Mouse (Mus musculus): Measurements from ENCODE around the gene Slit3. TPM values are rescaled to one million over a fixed set of nuclear protein-coding genes. Genes with fewer than 3 reads are reported as not detected.

Gene Slit3
- polyA plus RNA-seq, 1 experiment from 2014 or later = 5.9 TPM

DNA sequence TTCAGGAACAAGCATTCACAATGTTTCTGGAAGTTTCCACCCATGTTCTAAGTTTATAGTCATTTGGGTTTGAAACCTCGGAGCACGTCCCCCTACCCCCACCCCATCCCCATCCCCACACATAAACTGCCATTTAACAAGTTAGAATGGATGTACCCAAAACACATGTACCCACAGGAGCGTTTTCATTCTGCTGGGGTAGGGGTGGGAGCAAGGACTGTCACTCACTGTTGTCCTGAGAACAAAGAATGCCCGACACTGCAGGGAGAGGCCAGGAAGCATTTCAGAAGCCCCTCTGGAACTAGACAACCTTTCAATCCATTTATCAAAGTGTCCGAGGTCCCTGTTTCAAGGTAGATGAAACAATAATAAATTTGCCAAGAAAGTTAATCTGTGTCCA, 383.0 kb downstream of the Slit3 start:
- no peaks in the 10 kb centered on the region; the same call in 1 of the 2 replicates for H3K4me1 ChIP-seq (ENCODE audit: control insufficient read depth, insufficient read depth, low read length)
- WGBS = 51% methylated on average over 5 of the region's 5 CpGs

DNA sequence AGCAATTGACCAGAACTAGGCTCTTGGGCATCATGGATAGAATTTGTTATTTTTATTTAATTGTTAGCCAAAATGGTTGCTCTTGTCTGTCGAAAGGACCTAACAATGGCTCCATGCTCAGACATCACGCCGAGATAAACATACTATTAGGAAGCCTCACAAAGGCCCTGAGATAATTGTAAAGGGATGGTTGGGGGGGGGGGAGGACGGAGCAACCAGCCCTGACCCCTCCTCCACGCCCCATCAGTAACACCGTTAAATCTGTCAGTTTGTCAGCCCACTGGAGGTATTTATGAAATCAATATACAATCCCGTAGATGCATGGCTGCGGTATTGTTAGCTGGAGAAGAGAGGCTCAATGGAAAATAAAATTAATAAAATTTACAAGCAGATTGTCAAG, 383.9 kb downstream of the Slit3 start:
- no peaks in the 10 kb centered on the region for H3K9me3 ChIP-seq (ENCODE audit: control insufficient read depth, low read length)
- H3K27me3 ChIP-seq (replicated peaks; ENCODE audit: control insufficient read depth, insufficient read depth, low read length) = no peaks in the 10 kb centered on the region
- H3K4me3 ChIP-seq (ENCODE audit: low read length) = no peak overlapping the region
- no peaks in the 10 kb centered on the region for H3K36me3 ChIP-seq (ENCODE audit: control insufficient read depth, insufficient read depth, low read length)
- H3K4me2 ChIP-seq (ENCODE audit: low read depth, low read length) = no peak overlapping the region
- 55% methylated on average over 8 of the region's 8 CpGs for WGBS
- H3K9ac ChIP-seq (ENCODE audit: low read depth, low read length) = no peak overlapping the region
- no peak for ATAC-seq
- no peak overlapping the region for H3K27ac ChIP-seq (ENCODE audit: low read length)
- H3K4me1 ChIP-seq (ENCODE audit: control insufficient read depth, insufficient read depth, low read length) = no peaks in the 10 kb centered on the region; the same call in 1 of the 2 replicates

More for the DNA sequence above, 383.0 kb downstream of the Slit3 start:
- H3K27me3 ChIP-seq (replicated peaks; ENCODE audit: control insufficient read depth, insufficient read depth, low read length) = no peaks in the 10 kb centered on the region
- H3K4me3 ChIP-seq (ENCODE audit: low read length) = no peak overlapping the region
- no peak overlapping the region for H3K4me2 ChIP-seq (ENCODE audit: low read depth, low read length)
- H3K27ac ChIP-seq (ENCODE audit: low read length) = no peak overlapping the region
- H3K9ac ChIP-seq (ENCODE audit: low read depth, low read length) = no peak overlapping the region
- no peaks in the 10 kb centered on the region for H3K36me3 ChIP-seq (ENCODE audit: control insufficient read depth, insufficient read depth, low read length)
- no peaks in the 10 kb centered on the region for H3K9me3 ChIP-seq (ENCODE audit: control insufficient read depth, low read length)
- ATAC-seq = no peak

DNA sequence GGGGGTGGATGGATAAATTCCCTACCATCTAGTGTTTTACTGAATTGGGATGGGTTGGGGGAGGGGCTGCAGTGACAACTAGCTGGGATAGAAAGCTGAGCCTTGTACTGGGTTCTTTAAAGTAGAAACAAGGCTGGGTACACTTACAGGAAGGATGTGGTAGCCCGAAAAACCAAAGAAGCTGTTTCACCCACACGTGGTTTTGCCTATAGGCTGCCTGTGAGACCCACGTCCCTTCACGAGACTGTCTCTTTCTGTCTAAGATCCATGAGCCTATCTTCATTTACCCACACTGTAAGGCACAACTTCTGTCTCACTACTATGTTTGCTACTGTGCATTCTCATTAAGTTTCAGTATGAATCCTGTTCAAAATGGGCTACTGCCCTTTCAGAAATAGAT, 384.3 kb downstream of the Slit3 start:
- Histone ChIP-seq H3K27ac (ENCODE audit: low read length) (no peak overlapping the region), H3K9me3 (ENCODE audit: control insufficient read depth, low read length) (no peaks in the 10 kb centered on the region), H3K4me2 (ENCODE audit: low read depth, low read length) (no peak overlapping the region), H3K36me3 (ENCODE audit: control insufficient read depth, insufficient read depth, low read length) (no peaks in the 10 kb centered on the region), H3K27me3 (replicated peaks; ENCODE audit: control insufficient read depth, insufficient read depth, low read length) (no peaks in the 10 kb centered on the region), H3K9ac (ENCODE audit: low read depth, low read length) (no peak overlapping the region), H3K4me3 (ENCODE audit: low read length) (no peak overlapping the region), H3K4me1 (ENCODE audit: control insufficient read depth, insufficient read depth, low read length) (no peaks in the 10 kb centered on the region; the same call in 1 of the 2 replicates)
- ATAC-seq = no peak
- 73% methylated on average over 4 of the region's 4 CpGs for WGBS

DNA sequence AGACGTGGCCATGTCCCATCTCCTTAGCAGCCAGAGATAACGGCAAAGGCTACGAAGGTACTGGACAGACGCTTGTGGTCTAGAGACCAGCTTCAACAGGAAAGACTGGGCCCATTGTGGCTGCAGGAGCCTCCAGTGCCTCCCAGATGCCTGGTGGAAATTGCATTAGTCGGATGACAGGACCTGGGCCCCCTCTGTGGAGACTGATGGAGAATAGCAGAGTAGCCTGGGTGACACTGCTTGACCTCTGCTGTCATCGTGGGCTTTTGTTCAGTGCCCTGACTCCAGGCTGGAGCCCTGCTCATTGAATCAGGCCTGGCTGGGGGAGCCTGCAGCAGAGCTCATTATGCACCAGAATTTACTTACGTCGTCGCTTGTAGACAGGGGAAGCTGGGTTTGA, 384.8 kb downstream of the Slit3 start:
- Histone ChIP-seq H3K36me3 (ENCODE audit: control insufficient read depth, insufficient read depth, low read length) (no peaks in the 10 kb centered on the region), H3K27me3 (replicated peaks; ENCODE audit: control insufficient read depth, insufficient read depth, low read length) (no peaks in the 10 kb centered on the region), H3K4me3 (ENCODE audit: low read length) (no peak overlapping the region), H3K9me3 (ENCODE audit: control insufficient read depth, low read length) (no peaks in the 10 kb centered on the region), H3K4me1 (ENCODE audit: control insufficient read depth, insufficient read depth, low read length) (no peaks in the 10 kb centered on the region; the same call in 1 of the 2 replicates), H3K27ac (ENCODE audit: low read length) (no peak overlapping the region), H3K9ac (ENCODE audit: low read depth, low read length) (no peak overlapping the region), H3K4me2 (ENCODE audit: low read depth, low read length) (no peak overlapping the region)
- no peak for ATAC-seq
- WGBS = 50% methylated on average over 9 of the region's 9 CpGs

DNA sequence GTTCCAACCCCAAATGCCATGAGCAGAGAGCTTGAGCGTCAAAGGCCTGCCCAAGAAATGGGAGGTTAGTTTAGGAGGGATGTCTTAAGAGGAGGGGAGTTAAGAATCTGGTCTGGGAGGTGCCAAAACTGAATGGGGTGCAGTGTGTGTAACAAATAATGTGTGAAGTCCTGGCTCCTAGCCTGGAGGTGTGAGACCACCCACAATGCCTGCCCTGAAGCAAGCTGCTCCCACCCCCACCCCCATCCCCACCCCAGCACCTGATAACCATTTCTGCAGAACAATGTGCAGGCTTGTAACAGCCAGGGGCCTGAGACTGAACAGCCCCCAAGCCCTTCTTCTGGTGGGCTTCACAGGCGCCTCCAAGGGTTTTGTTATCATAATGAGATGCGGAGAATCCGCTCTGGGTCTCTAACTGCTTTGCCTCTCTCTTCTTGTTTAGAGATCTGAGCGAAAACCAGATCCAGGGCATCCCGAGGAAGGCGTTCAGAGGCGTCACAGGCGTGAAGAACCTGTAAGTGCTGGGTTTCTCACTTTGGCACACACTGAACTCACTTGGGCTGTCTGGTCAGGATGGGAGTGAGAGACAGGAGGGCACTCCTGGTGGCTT, 386.9 kb downstream of the Slit3 start:
- H3K9me3 ChIP-seq (ENCODE audit: control insufficient read depth, low read length) = no peaks in the 10 kb centered on the region
- no peak for ATAC-seq
- 55% methylated on average over 9 of the region's 9 CpGs for whole genome bisulfite sequencing
- H3K27me3 ChIP-seq (replicated peaks; ENCODE audit: control insufficient read depth, insufficient read depth, low read length) = no peaks in the 10 kb centered on the region
- H3K9ac ChIP-seq (ENCODE audit: low read depth, low read length) = no peak overlapping the region
- H3K4me3 ChIP-seq (ENCODE audit: low read length) = no peak overlapping the region
- no peaks in the 10 kb centered on the region for H3K4me1 ChIP-seq (ENCODE audit: control insufficient read depth, insufficient read depth, low read length)
- no peak overlapping the region for H3K27ac ChIP-seq (ENCODE audit: low read length)
- no peak overlapping the region for H3K4me2 ChIP-seq (ENCODE audit: low read depth, low read length)
- H3K36me3 ChIP-seq (ENCODE audit: control insufficient read depth, insufficient read depth, low read length) = no peaks in the 10 kb centered on the region

DNA sequence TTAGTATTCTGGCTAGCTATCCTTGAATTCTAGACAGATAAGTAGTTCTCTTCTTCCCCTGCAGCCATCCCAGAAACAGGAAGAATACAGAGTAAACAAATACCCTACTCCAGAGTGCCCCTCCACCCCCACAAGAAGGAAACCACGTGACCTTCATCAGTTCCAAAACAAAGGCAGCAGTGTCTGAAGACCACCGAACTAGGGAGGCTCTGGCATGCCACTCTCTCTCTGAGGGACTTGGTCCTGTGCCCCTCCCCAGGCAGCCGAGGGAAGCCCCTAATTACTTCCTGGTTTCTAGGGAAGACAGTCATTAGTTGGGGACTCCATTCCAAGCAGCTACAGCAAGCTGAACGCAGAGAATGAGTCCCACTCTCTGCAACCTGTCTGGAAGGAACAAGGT, 391.7 kb downstream of the Slit3 start:
- H3K4me1 ChIP-seq (ENCODE audit: control insufficient read depth, insufficient read depth, low read length) = no peaks in the 10 kb centered on the region
- H3K36me3 ChIP-seq (ENCODE audit: control insufficient read depth, insufficient read depth, low read length) = no peaks in the 10 kb centered on the region
- no peaks in the 10 kb centered on the region for H3K9me3 ChIP-seq (ENCODE audit: control insufficient read depth, low read length)
- no peaks in the 10 kb centered on the region for H3K27me3 ChIP-seq (replicated peaks; ENCODE audit: control insufficient read depth, insufficient read depth, low read length)
- H3K27ac ChIP-seq (ENCODE audit: low read length) = no peak overlapping the region
- WGBS = 7% methylated on average over 4 of the region's 4 CpGs
- peak; percentile 23; the same call in 1 of the 2 replicates for ATAC-seq
- no peak overlapping the region for H3K4me2 ChIP-seq (ENCODE audit: low read depth, low read length)
- no peak overlapping the region for H3K9ac ChIP-seq (ENCODE audit: low read depth, low read length)
- no peak overlapping the region for H3K4me3 ChIP-seq (ENCODE audit: low read length)

DNA sequence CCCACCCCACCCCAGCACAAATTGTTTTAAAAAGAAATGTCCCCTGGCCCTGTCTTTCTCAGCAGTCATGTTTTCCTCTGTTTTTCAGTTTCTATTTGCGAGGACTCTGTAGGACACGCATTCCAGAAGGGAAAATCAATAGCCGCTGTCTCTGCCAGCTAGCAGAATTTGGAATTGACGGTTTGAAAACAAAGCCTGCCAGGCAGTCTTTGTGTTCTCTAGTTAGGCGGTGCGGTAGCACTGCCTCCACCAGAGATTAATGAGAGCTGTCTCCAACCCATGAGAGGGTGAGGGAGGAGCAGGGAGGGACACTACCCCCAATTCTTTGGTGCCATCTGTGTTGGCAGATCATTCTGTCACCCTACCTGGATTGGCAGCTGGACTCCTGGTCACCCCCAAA, 392.3 kb downstream of the Slit3 start:
- H3K4me1 ChIP-seq (ENCODE audit: control insufficient read depth, insufficient read depth, low read length) = no peaks in the 10 kb centered on the region
- no peak overlapping the region for H3K9ac ChIP-seq (ENCODE audit: low read depth, low read length)
- no peak overlapping the region for H3K4me2 ChIP-seq (ENCODE audit: low read depth, low read length)
- no peak overlapping the region for H3K4me3 ChIP-seq (ENCODE audit: low read length)
- no peaks in the 10 kb centered on the region for H3K27me3 ChIP-seq (replicated peaks; ENCODE audit: control insufficient read depth, insufficient read depth, low read length)
- H3K9me3 ChIP-seq (ENCODE audit: control insufficient read depth, low read length) = no peaks in the 10 kb centered on the region
- H3K36me3 ChIP-seq (ENCODE audit: control insufficient read depth, insufficient read depth, low read length) = no peaks in the 10 kb centered on the region
- no peak overlapping the region for H3K27ac ChIP-seq (ENCODE audit: low read length)
- WGBS = 38% methylated on average over 6 of the region's 6 CpGs
- no peak for ATAC-seq

DNA sequence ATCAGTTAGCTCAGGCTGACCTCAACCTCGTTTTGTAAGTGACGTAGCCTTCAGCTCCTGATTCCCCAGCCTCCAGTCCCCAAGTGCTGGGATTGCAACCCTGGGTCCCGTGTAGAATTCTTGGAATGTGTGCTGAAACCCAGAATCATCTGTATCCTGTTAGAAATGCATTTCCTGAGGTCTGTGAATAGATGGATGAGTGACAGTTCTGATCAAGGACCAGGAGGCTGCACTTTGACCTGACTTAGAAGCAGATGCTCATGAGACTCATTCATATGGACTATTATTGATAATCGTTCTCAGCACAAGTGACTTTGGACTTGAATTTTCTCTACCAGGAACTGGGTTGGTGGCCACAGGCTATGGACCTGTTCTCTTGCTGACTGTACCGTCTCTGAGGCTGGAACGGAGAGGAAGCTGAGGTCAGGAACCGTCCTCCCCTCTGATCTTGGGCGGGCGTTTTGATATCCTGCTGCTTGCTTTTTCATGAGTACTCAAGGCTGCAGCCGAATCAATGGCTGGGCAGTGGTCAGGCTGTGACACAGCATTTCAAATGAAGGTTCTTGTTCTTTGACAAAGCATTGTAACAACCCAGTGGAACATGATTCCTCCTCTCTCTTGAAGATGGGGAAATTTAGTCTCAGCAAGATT, 401.9 kb downstream of the Slit3 start:
- H3K27me3 ChIP-seq (replicated peaks; ENCODE audit: control insufficient read depth, insufficient read depth, low read length) = no peaks in the 10 kb centered on the region
- WGBS = 58% methylated on average over 10 of the region's 10 CpGs
- H3K4me2 ChIP-seq (ENCODE audit: low read depth, low read length) = no peak overlapping the region
- H3K27ac ChIP-seq (ENCODE audit: low read length) = no peak overlapping the region
- H3K9ac ChIP-seq (ENCODE audit: low read depth, low read length) = no peak overlapping the region
- ATAC-seq = no peak
- H3K4me1 ChIP-seq (ENCODE audit: control insufficient read depth, insufficient read depth, low read length) = no peaks in the 10 kb centered on the region; the same call in 1 of the 2 replicates
- no peaks in the 10 kb centered on the region for H3K9me3 ChIP-seq (ENCODE audit: control insufficient read depth, low read length)
- H3K4me3 ChIP-seq (ENCODE audit: low read length) = no peak overlapping the region
- no peaks in the 10 kb centered on the region for H3K36me3 ChIP-seq (ENCODE audit: control insufficient read depth, insufficient read depth, low read length)

DNA sequence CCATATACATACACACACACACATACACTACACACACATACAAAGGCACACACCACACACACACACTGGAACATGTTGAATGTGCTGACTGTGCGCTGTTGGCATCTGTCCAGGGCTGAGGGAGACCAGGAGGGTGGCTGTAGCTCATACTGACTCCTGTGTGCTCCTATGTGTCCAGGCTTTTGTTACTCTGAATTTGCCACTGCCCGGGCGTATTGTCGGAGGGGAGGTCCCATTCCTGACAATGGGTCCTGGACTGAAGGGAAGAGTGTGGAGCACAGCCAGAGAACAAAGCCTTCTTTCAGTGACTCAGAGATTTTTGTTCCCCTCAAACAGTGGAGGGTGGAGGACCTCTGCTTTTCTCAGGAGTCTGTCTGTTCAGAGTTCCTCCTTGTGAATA, 402.7 kb downstream of the Slit3 start:
- H3K9me3 ChIP-seq (ENCODE audit: control insufficient read depth, low read length) = no peaks in the 10 kb centered on the region
- ATAC-seq = peak; percentile 28
- 84% methylated on average over 4 of the region's 4 CpGs for WGBS
- H3K27me3 ChIP-seq (replicated peaks; ENCODE audit: control insufficient read depth, insufficient read depth, low read length) = no peaks in the 10 kb centered on the region
- H3K4me1 ChIP-seq (ENCODE audit: control insufficient read depth, insufficient read depth, low read length) = no peaks in the 10 kb centered on the region; the same call in 1 of the 2 replicates
- H3K9ac ChIP-seq (ENCODE audit: low read depth, low read length) = no peak overlapping the region
- no peak overlapping the region for H3K4me2 ChIP-seq (ENCODE audit: low read depth, low read length)
- no peak overlapping the region for H3K27ac ChIP-seq (ENCODE audit: low read length)
- H3K36me3 ChIP-seq (ENCODE audit: control insufficient read depth, insufficient read depth, low read length) = no peaks in the 10 kb centered on the region
- no peak overlapping the region for H3K4me3 ChIP-seq (ENCODE audit: low read length)

All from intestine, embryonic 16.5 days (tissue).